Mouse (Mus musculus) cerebellum, adult 18-20 months (tissue): Measurements from ENCODE around the gene Dip2a.

Experiments
- DNase-seq, 2 experiments: peaks; one replicate each; pipeline ENCODE4 v3.0.0; 2021

Dip2a gene

DNA sequence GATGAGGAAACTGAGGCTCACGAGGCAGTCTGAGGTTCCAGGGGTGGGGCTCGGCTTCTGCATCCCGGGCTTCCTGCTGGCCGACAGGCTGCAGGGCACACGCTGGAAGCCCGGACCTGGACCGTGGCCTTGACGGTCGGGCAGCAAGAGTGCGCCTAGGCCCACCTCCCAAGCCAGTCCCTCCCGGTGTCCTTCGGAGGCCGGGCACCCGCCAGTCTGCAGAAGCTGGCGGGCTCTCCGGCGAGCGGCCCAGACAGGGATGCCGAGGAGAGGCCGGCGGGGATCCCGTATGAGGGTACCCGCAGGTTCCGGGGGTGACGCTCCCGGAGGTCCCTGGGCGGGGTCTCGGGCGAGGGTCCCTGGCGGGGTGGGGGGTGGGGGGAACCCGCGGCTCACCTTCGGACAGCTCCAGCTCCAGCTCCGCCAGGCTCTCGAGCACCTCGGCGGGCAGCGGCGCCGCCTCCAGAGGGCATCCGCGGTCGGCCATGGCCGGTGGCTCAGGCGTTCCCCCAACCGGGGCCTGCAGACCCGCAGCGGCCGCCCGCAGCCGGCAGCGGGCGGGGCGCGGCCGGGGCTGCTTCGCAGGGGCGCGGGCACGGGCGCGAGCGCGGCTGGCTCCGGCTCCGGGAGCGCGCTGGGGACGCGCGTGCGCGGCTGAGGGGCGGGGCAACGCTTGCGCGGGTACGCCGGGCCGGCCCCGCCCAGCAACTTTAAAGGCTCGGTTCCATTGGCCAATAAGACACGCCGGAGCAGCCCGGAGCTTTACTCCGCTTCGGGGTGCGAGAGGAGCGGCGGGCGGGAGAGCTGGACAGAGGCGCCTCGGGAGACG is at the start of gene Dip2a:
Dip2a (minus strand) TSS at position 581 of the 829 bp plus-strand sequence.
- DNase-seq = peak; percentile 96 to 100

GRCm38 (mm10) chr10:76392596-76392995 is 47.5 kb upstream of the Dip2a start:
- DNase-seq = no peak

GRCm38 (mm10) chr10:76391786-76392185 is 46.7 kb upstream of the Dip2a start:
- peak; percentile 67 to 73 for DNase-seq

GRCm38 (mm10) chr10:76391166-76391565 is 46.1 kb upstream of the Dip2a start:
- DNase-seq = peak; percentile 26 to 31

GRCm38 (mm10) chr10:76374981-76375380 is 29.9 kb upstream of the Dip2a start:
- no peak for DNase-seq

DNA sequence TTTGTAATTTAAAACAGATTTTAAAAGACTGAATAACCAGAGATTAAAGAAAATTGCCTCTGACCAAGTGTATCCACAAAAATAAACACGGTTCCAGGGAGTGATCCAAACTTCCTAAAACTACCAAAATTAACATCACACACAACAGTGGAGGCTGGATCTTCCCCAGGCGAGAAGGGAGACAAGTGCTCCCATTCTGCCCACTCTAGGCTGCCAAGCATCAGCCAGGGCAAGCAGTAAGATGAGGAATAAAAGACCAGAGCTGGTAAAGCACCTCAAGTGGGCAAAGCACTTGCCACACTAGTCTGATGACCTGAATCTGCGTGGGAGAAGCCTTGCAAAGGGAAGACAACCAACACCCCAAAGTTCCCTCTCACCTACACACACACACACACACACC is 26.6 kb upstream of the Dip2a start:
- no peak for DNase-seq

- DNase-seq = no peak
Observed at GRCm38 (mm10) chr10:76368766-76369165, 23.7 kb upstream of the Dip2a start.

DNA sequence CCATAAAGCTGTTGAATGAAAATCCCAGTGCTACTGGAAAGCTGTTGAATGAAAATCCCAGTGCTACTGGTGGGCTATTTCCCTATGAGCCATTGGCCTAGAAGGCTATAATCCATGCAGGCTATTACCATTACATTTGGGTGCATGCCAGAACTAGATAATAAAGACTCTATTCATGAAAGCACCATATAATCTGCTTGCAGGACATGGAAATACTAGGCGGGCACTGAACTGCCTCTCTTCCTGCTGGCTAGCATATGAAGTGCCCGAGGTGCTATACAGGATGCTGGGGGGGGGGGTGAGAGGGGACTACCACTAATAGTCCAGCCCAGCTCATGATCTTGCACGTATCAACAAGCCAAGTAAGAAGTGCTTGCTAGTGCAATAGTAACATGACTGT is 18.1 kb upstream of the Dip2a start:
- no peak for DNase-seq

GRCm38 (mm10) chr10:76358468-76358867 is 13.4 kb upstream of the Dip2a start:
- DNase-seq = no peak

DNA sequence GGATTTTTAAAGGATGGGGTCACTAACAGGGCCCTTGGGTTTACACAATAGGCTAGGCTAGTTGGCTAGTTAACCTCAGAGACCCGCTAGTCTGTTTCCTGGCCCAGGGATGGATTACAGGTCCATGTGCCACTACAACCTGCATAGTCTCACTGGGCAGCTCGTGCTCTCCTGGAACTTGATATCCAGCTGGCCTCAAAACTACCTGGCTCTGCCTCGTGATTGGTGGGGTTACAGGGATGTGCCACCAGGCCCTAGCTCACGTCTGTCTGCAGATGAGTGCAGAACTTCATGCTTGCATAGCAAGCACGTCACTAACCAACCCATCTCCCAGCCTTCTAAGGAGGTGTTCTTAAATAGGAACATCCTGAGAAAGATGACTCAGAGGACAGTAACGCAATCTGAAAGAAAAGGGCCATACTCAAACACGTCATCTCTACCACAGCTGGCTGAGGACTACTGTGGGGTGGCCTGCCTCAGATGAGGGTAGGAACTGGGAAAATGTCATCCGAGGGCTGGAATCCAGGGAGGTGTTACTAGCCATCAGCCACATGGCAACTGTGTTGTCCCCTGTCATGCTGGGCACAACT is 12.3 kb upstream of the Dip2a start:
- DNase-seq = no peak

DNA sequence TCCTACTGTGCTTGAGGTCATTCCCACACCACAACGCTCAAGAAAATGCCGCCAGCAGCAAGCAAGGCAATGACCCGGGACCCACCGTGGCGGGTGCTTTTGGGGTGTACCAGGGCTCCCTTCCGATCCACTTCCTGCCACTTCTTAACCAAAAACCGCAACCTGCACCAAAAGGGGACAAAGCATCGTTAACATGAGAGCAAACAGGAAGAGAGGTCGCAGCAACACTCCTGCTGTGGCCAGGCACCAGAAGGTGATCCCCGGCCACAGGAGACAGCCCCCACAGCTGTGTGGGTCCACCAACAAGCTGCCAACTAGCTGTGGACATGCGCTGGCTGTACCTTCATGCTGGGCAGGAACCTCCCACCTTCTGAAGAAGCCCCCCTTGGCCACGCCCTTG is 9.9 kb upstream of the Dip2a start:
- no peak for DNase-seq

GRCm38 (mm10) chr10:76353986-76354385 is 8.9 kb upstream of the Dip2a start:
- no peak for DNase-seq

GRCm38 (mm10) chr10:76351953-76352352 is 6.9 kb upstream of the Dip2a start:
- no peak for DNase-seq

GRCm38 (mm10) chr10:76346589-76346988 is 1.5 kb upstream of the Dip2a start:
- peak; percentile 51 to 62 for DNase-seq

- peak; percentile 16 to 23 for DNase-seq
Observed at GRCm38 (mm10) chr10:76346043-76346491, 976 bp upstream of the Dip2a start.

DNA sequence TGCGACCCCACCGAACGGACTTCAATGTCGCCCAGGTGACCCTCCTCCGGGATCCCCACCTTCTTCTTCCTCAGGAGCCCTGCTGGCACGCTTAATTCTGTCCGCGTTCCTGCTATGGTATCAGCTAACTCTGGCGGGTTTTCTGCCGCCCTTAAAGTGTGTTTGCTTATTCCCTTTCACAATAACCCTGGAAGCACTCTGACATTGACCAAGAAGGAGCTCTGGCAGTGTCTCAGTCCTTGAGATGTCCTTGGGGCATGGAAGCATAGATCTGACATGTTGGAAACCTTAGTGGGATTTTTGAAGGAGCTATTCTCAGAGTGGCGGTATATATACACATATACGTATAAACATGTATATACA is 430 bp upstream of the Dip2a start:
- DNase-seq = no peak

- peak; percentile 43 to 44 for DNase-seq
Observed at GRCm38 (mm10) chr10:76334350-76334749, 10.7 kb downstream of the Dip2a start.

DNA sequence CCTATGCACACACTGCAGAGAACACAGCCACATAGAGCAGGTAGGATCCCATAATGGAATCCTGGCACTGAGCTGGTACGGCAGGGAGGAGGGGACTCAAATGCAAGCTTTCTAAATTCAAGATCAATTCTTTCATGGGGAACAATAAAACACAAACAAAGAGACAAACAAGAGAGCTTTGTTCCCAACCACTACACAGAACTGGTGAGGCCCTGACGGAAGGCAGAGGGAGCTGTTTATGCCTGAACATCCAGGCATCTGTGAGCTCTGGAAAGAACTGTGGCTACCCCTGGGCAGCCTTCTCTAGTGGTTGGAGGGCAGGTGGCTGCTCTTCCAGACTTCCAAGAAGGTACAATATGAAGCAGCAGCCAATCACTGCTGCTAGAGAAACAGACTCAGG is 13.1 kb downstream of the Dip2a start:
- no peak for DNase-seq

DNA sequence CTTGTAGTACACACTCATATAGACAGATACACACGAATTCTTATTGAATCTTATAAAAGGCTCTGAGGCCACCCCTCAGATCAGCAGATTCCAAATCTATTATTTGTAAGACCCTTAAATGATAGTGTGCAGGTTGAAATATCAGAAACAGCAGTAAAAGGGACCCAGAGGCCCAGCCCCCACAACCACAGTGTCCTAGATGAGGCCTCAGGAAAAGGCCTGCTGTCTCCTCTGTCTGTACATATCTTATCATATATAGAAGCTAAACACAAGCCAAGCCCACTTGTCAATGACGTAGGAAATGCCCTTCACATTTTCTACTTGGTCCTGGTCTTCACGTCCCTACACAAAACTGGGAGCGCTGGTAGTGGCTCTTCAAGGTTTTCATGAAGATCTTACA is 16.0 kb downstream of the Dip2a start:
- no peak for DNase-seq

DNA sequence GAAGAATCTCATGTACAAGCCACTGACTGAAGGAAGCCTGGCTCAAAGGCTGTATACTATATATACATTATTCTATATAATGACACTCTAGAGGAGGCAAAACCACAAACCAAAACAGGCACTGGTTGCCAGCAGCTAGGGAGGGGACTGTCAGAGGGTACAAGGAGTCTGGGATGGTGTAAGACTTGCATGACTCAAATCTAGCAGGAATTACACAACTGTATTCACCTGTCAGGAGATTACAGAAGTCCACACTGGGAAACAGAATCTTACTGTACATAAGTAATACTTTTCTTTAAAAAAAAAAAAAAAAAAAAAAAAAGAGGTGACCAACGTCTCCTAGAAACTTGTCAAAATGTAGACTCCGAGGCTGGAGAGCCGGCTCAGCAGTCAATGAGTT is 16.5 kb downstream of the Dip2a start:
- DNase-seq = no peak

DNA sequence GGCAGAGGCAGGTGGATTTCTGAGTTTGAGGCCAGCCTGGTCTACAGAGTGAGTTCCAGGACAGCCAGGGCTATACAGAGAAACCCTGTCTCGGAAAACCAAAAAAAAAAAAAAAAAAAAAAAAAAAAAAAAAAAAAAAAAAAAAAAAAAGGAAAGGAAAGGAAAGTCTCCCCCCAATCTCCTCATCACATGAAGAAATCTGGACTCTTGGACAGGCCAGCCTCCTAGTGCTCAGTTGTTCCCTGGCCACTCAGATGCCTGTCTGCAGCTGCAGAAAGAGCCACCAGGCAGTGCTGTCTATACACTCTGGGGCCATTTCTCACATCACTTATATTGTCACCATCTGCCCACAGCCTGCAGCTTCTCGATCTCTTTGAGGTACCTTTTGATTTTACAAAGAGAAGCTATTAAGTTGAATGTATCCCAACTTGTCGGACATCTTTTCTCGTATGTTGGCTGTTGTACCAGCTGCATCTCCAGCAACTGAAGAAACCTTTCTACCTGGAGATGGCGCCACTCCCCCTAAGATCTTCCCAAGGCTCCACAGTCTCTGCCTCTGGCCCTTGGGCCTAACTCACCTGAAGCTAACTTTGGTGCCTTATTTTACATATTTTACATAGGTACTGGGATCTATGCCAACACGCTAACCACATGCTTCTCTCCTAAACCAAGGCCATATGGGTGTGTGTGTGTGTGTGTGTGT is 18.6 kb downstream of the Dip2a start:
- peak; percentile 45 to 46 for DNase-seq

DNA sequence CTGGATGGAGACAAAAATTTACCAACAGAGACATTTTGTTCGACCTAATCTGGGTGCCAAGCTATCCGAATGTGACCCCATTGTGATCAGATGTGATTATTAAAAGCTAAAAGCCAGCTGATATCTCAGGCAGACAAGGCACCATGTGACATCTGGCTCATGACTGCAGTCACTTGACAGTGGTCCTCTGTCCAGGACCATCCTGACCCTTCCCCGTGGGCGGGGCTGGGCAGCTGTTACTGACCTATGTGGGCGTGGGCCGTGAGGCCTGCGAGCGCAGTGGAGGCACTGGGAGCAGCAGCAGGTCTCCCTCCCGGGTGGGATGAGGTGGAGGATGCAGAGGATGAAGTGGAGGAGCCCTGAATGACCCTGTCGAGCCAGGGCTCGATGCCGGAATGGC is 27.5 kb downstream of the Dip2a start:
- peak in 1 of 2 experiments; percentile 23 for DNase-seq

GRCm38 (mm10) chr10:76316194-76316593 is 28.9 kb downstream of the Dip2a start:
- DNase-seq = no peak

DNA sequence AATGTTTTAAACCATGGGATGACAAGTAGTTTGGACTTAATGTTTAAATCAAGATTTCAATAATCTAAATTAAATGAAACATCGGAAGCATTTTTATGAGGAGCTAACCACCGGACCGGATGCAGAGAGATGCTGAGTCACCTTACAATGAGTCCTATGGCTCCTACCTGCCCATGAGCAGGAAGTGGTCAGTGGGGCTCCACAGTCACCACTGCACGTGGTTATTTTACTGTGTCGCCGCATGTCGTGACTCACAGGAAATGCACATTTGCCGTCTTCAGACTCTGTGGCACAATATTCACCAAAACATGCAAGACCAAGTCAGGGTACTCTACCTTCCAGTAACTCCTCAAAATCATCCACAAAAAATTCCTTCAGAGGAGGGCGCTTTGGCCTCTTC is 38.4 kb downstream of the Dip2a start:
- no peak for DNase-seq
